Mouse (Mus musculus): ENCODE measurements around the gene Crocc2.

GRCm38 (mm10) chr1:93257560-93257959, 89.0 kb downstream of the Crocc2 start:
- TF ChIP-seq POLR2A (IDR thresholded peaks at IDR 0.05; ENCODE audit: insufficient read depth, low read depth, low read length) (no peak), CTCF (IDR thresholded peaks at IDR 0.05; ENCODE audit: insufficient read depth, low read depth, low read length) (no peak)
